Mouse (Mus musculus) urinary bladder, postnatal 0 days (tissue): Measurements from ENCODE around the gene Cmpk2. TPM values are rescaled to one million over a fixed set of nuclear protein-coding genes. Genes with fewer than 3 reads are reported as not detected.

Experiments
- polyA plus RNA-seq: library from polyadenylated mRNA; unstranded; fragments of >200 nt; fragmentation: Nextera tagmentation; extraction: Ambion mirVana; gene quantifications from 2 replicates; pipeline ENCODE4 v1.2.1, GENCODE M21; 2015

Gene Cmpk2
- 2.2 and 2.8 TPM in 2 replicates for polyA plus RNA-seq

DNA sequence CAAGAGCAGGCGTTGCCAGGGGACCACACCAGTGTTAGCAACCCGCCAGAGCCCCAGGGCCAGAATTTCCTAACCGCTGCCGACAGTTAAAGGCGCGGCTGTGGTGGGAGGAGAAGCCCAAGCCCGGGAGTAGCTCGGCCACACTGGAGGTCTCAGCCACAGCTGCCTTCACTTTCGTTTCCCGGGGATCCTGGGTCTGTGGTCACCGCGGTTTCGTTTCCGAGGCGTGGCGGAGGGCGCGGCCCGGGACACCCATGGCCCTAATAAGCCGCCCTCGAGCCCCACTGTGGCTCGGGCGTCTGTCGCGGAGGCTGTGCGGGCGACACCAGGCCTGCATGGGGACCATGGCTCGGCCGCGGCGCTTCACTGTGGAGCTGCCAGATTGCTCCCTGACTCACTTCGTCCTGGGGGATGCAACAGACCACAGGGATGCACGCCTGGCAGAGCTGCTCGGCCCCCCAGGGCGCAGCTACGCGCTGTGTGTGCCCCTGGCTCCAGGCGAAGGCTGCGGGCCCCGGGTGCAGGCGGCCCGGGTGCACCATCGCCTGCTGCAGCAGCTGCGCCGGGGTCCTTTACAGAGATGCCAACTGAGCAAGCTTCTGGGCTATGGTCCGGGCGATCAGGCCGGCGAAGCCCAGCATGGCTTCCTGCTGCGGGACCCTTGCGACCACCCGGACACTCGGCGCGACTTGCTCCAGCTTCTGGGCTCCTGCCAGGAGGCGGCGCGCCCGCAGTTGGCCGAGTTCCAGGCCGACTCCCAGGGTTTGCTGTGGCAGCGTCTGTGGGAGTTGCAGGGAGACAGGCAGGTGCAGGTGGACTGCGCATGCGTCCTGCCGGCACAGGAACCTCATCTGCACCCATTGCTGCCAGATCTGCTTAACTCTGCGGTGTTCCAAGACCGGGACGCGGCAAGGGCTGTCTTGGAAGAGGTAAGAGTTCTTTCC, at the start of gene Cmpk2:
Gene Cmpk2, plus strand, starts transcription at position 107 of the 944 bp plus-strand sequence.

DNA sequence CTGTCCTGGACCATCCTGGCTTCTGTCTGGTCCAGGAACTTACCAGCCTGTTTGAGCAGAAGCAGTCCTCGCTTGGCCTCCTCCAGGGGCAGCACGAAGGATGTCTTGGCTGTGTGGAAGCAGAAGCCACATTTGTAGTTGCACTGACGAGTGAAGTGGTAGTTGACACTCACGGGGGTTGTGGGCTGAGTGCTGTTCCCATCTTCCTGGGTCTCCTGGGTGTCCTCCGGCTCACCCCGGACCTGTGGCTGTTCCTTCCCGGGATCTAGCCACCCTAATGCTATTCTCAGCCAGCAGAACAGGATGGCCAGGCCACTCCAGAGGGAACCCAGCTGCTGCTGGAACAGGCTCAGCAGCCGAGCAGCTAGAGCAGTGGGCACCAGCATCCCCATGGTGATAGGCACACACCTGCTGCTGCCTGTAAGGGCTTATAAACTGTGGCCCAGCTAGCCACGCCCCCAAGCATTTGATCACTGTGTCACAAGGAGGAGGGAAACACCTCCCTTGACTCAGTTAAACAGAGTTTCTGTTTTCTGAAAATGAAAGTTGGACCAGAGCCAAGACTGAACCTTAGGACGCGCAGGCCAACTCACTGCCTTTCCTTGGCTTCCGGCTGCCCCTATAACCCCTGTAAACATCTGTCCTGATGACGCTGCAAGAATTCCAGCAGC, 12.8 kb upstream of the Cmpk2 start, which contains the start of gene Rsad2:
Gene Rsad2, minus strand, starts transcription at position 425 of the 671 bp plus-strand sequence.

Other genes with a start within 250 kb of the Cmpk2 start
- 7.8 and 10.2 TPM in 2 replicates for gene Rnf144a, start 54.0 kb upstream of the Cmpk2 start, polyA plus RNA-seq
- gene Rsad2, start 12.8 kb upstream of the Cmpk2 start, polyA plus RNA-seq, result 3.5 and 7.2 TPM in 2 replicates